Mouse (Mus musculus) kidney, adult 2 months (tissue): ENCODE measurements at regions not wholly inside any gene's neighbourhood (a gene's known extent, or its start where the extent isn't known, plus 50 kb on each side); places are given as distances from the start of the nearest gene placed in this dataset.

Source experiments
- CTCF ChIP-seq: fragments of 200-500 bp; conservative IDR thresholded peaks from 2 replicates; pipeline ENCODE4 v1.5.1; 2011; ENCODE audit warnings: low read depth, mild to moderate bottlenecking, control low read depth, low read length, moderate library complexity, mixed read lengths; ENCODE audit not compliant: insufficient read depth, insufficient read length
- POLR2A ChIP-seq: fragments of 200-500 bp; IDR thresholded peaks from one replicate; pipeline ENCODE4 v1.6.1; 2011; ENCODE audit warnings: low read depth, low read length, control low read depth

- no peak for TF ChIP-seq CTCF
- TF ChIP-seq POLR2A: no peak
Measured at GRCm38 (mm10) chr9:47938941-47939710, 222.7 kb upstream of the Nxpe4 start.
